Mouse (Mus musculus) myocyte (in vitro differentiated cells): Measurements from ENCODE around the gene 5330417H12Rik. TPM values are rescaled to one million over a fixed set of nuclear protein-coding genes. Genes with fewer than 3 reads are reported as not detected.

Source experiments
- H3K27me3 ChIP-seq: one replicate; pipeline ENCODE4 v1.6.1; 2011; ENCODE audit not compliant: control insufficient read depth, insufficient read depth, insufficient read length
- H3K36me3 ChIP-seq: one replicate; pipeline ENCODE4 v1.6.1; 2011; ENCODE audit not compliant: control insufficient read depth, insufficient read depth
- H3K4me2 ChIP-seq: one replicate; pipeline ENCODE4 v1.6.1; 2011; ENCODE audit warnings: low read depth, control low read depth
- H3K4me3 ChIP-seq: one replicate; pipeline ENCODE4 v1.5.1; 2011; ENCODE audit warnings: mild to moderate bottlenecking, control low read depth, moderate library complexity
- H3K79me2 ChIP-seq: one replicate; pipeline ENCODE4 v1.6.1; 2011; ENCODE audit not compliant: control insufficient read depth, insufficient read depth
- H3ac ChIP-seq: one replicate; pipeline ENCODE4 v1.6.1; 2011; ENCODE audit not compliant: control insufficient read depth, insufficient read length
- CEBPB ChIP-seq: IDR thresholded peaks from 2 replicates; pipeline ENCODE4 v1.6.1; 2011; ENCODE audit warnings: mild to moderate bottlenecking, moderate library complexity; ENCODE audit not compliant: poor library complexity, insufficient read depth, severe bottlenecking
- E2F4 ChIP-seq: IDR thresholded peaks from one replicate; pipeline ENCODE4 v1.6.1; 2011; ENCODE audit warnings: mild to moderate bottlenecking, control low read depth, moderate library complexity; ENCODE audit not compliant: insufficient read depth
- MAX ChIP-seq: IDR thresholded peaks from one replicate; pipeline ENCODE4 v1.6.1; 2011; ENCODE audit warnings: low read depth, mild to moderate bottlenecking, control low read depth
- MYOD1 ChIP-seq, 3 experiments: IDR thresholded peaks; one replicate each; pipeline ENCODE4 v1.6.1; 2011; ENCODE audit warnings: control low read depth in 2 of 3, low read depth in 2 of 3, mild to moderate bottlenecking in 2 of 3, moderate library complexity in 1 of 3; ENCODE audit not compliant: insufficient read length in 2 of 3, control insufficient read depth in 1 of 3
- MYOG ChIP-seq, 3 experiments: IDR thresholded peaks; one replicate each; pipeline ENCODE4 v1.6.1; 2011; ENCODE audit warnings: control low read depth in 2 of 3, low read depth in 2 of 3, mild to moderate bottlenecking in 2 of 3; ENCODE audit not compliant: insufficient read length in 2 of 3, control insufficient read depth in 1 of 3, insufficient read depth in 1 of 3
- POLR2A ChIP-seq: IDR thresholded peaks from one replicate; pipeline ENCODE4 v1.6.1; 2011; ENCODE audit warnings: low read depth, mild to moderate bottlenecking, control low read depth, moderate library complexity; ENCODE audit not compliant: insufficient read length
- POLR2AphosphoS2 ChIP-seq: IDR thresholded peaks from one replicate; pipeline ENCODE4 v1.6.1; 2011; ENCODE audit warnings: low read depth, control low read depth; ENCODE audit not compliant: insufficient read length
- REST ChIP-seq: IDR thresholded peaks from one replicate; pipeline ENCODE4 v1.6.1; 2011; ENCODE audit warnings: mild to moderate bottlenecking, control low read depth, moderate library complexity; ENCODE audit not compliant: insufficient read depth, insufficient read length
- SRF ChIP-seq: IDR thresholded peaks from one replicate; pipeline ENCODE4 v1.6.1; 2011; ENCODE audit warnings: low read depth; ENCODE audit not compliant: control insufficient read depth, insufficient read length
- TCF12 ChIP-seq: IDR thresholded peaks from one replicate; pipeline ENCODE4 v1.6.1; 2011; ENCODE audit warnings: mild to moderate bottlenecking, control low read depth; ENCODE audit not compliant: poor library complexity, insufficient read depth, severe bottlenecking
- TCF3 ChIP-seq: IDR thresholded peaks from one replicate; pipeline ENCODE4 v1.6.1; 2011; ENCODE audit warnings: low read depth, control low read depth; ENCODE audit not compliant: insufficient read length
- USF1 ChIP-seq: IDR thresholded peaks from one replicate; pipeline ENCODE4 v1.6.1; 2011; ENCODE audit warnings: low read depth, mild to moderate bottlenecking, control low read depth, moderate library complexity
- polyA plus RNA-seq: library from polyadenylated mRNA; unstranded; fragments of >200 nt; fragmentation: generic; extraction: Trizol; gene quantifications from one replicate; pipeline ENCODE4 v1.2.1, GENCODE M21; 2012; ENCODE audit warnings: missing spikeins

The 5330417H12Rik gene
- polyA plus RNA-seq, 1 experiment = not detected

GRCm38 (mm10) chr7:107664063-107665056 lies 39.4 kb upstream of the 5330417H12Rik start:
- TF ChIP-seq MYOG (IDR thresholded peaks at IDR 0.05; ENCODE audit: control insufficient read depth in 1 of 3, insufficient read depth in 1 of 3, insufficient read length in 2 of 3, low read depth in 2 of 3) = peak in 1 of 3 experiments; percentile 31
- TF ChIP-seq E2F4 = no peak
- Histone ChIP-seq H3K4me3 (no peak overlapping the region), H3K27me3 (no peaks in the 10 kb centered on the region), H3K36me3 (no peaks in the 10 kb centered on the region), H3ac (no peak overlapping the region), H3K4me2 (no peak overlapping the region), H3K79me2 (no peaks in the 10 kb centered on the region)

DNA sequence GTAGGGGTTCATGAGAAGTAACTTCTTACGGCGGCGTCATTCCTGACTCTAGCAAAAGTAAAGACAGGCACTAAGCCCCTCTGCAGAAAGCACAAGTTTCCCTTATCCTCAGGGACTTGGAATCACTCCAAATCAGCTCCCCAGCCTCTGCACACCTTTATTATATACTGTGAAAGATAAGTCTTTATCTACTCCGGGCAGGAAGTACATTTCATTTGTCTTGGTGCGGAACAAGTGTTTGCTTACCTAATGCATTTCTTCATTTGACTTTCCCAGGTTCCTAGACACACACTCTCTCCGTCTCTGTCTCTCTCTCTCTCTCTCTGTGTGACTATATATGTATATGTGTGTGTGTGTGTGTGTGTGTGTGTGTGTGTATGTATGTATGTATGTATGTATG lies 38.7 kb upstream of the 5330417H12Rik start:
- Histone ChIP-seq H3K36me3 (no peaks in the 10 kb centered on the region), H3K27me3 (no peaks in the 10 kb centered on the region), H3K79me2 (no peaks in the 10 kb centered on the region), H3K4me3 (no peak overlapping the region), H3K4me2 (no peak overlapping the region), H3ac (no peak overlapping the region)
- no peak for TF ChIP-seq E2F4
- no peak for TF ChIP-seq MYOD1 (IDR thresholded peaks at IDR 0.05; ENCODE audit: control insufficient read depth in 1 of 3, insufficient read length in 2 of 3, low read depth in 2 of 3)
- no peak for TF ChIP-seq MAX
- no peak for TF ChIP-seq CEBPB
- no peak for TF ChIP-seq TCF3
- TF ChIP-seq MYOG (IDR thresholded peaks at IDR 0.05; ENCODE audit: control insufficient read depth in 1 of 3, insufficient read depth in 1 of 3, insufficient read length in 2 of 3, low read depth in 2 of 3) = no peak
- TF ChIP-seq SRF = no peak
- TF ChIP-seq REST = no peak
- TF ChIP-seq TCF12 = no peak
- TF ChIP-seq POLR2A = no peak
- TF ChIP-seq POLR2AphosphoS2 = no peak

DNA sequence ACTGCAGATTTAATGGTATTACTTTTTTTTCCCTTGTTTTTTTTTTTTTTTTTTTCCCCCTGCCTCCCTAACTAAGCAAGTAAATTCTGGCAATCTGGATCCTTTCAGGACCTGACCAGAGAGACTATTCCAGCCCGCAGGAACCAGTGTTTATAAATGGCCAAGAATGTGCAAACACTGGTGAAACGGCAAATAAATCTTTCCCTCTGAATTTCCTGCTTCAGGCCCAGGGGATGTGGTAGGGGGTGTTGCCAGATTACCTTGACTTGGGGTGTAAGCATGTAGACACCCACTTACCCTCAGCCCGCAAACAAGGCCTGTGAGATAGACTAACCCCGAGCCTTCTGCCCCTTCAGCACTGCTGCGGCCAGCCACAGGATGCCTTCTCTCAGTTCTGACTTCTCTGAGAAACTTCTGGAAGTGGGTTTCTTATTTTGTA lies 36.9 kb upstream of the 5330417H12Rik start:
- no peaks in the 10 kb centered on the region for H3K79me2 ChIP-seq
- no peak overlapping the region for H3ac ChIP-seq
- H3K4me2 ChIP-seq = no peak overlapping the region
- TF ChIP-seq TCF12 (no peak), MYOG (IDR thresholded peaks at IDR 0.05; ENCODE audit: control insufficient read depth in 1 of 3, insufficient read depth in 1 of 3, insufficient read length in 2 of 3, low read depth in 2 of 3) (no peak), CEBPB (no peak), MYOD1 (IDR thresholded peaks at IDR 0.05; ENCODE audit: control insufficient read depth in 1 of 3, insufficient read length in 2 of 3, low read depth in 2 of 3) (no peak), REST (no peak), SRF (no peak), USF1 (no peak), TCF3 (no peak), POLR2AphosphoS2 (no peak)
- H3K27me3 ChIP-seq = no peaks in the 10 kb centered on the region
- no peaks in the 10 kb centered on the region for H3K36me3 ChIP-seq
- H3K4me3 ChIP-seq = no peak overlapping the region

DNA sequence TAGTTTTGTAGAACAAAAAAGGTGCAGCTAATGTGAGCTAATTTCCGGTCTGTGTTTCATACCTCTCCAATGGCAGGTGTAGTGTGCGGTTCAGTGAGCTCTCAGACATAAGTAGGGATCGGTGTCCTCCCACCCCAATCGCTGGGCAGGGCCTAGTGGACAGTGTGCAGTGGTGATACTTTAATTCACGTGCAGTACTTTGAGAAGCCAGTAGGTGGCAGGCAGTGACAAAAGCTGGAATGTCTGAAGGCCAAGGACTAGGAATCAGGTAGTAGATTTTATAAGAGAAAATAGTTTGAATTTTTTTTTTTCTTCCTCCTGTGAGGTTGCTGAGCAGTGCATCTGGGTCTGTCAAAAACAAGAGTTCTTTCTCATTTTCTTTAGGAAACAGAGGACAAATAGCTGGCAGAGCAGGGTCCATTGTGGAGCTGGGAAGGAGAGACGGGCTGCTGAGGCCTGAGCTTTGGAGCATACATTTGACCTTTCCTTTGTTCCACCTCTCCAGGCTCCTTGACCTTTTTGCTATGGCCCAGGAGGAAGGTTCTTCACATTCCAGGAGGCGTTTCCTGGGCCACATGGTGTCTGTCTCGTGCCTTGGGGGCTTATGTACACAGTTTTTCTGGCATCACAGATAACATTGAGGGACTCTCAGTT lies 36.4 kb upstream of the 5330417H12Rik start:
- Histone ChIP-seq H3K27me3 (no peaks in the 10 kb centered on the region), H3ac (no peak overlapping the region), H3K4me2 (no peak overlapping the region), H3K4me3 (no peak overlapping the region), H3K36me3 (no peaks in the 10 kb centered on the region), H3K79me2 (no peaks in the 10 kb centered on the region)
- no peak for TF ChIP-seq MYOD1 (IDR thresholded peaks at IDR 0.05; ENCODE audit: control insufficient read depth in 1 of 3, insufficient read length in 2 of 3, low read depth in 2 of 3)
- TF ChIP-seq USF1 = no peak
- no peak for TF ChIP-seq MYOG (IDR thresholded peaks at IDR 0.05; ENCODE audit: control insufficient read depth in 1 of 3, insufficient read depth in 1 of 3, insufficient read length in 2 of 3, low read depth in 2 of 3)
- no peak for TF ChIP-seq POLR2AphosphoS2
- TF ChIP-seq TCF12 = no peak
- no peak for TF ChIP-seq E2F4
- no peak for TF ChIP-seq MAX
